Mouse (Mus musculus) lung, postnatal 0 days (tissue): Measurements from ENCODE around the gene Mprip. TPM values are rescaled to one million over a fixed set of nuclear protein-coding genes. Genes with fewer than 3 reads are reported as not detected.

ENCODE experiments used
- ATAC-seq: fragments of 200-750 bp; cut with Nextera tagmentation; 2 replicates; pipeline ENCODE4 v1.8.0; 2017; ENCODE audit warnings: moderate library complexity
- DNase-seq: peaks from one replicate; pipeline ENCODE4 v3.0.0-alpha.2; 2016; ENCODE audit warnings: low spot score
- H3K27ac ChIP-seq: fragments of 300-500 bp; sonication (generic); 2 replicates; pipeline ENCODE4 v1.5.1; 2014; ENCODE audit warnings: antibody characterized with exemption, mild to moderate bottlenecking, low read length, mixed read lengths
- H3K27me3 ChIP-seq: fragments of 300-500 bp; sonication (generic); replicated peaks from 2 replicates; pipeline ENCODE4 v1.6.1; 2014; ENCODE audit warnings: low read length, mixed read lengths; ENCODE audit not compliant: insufficient read depth
- H3K36me3 ChIP-seq: fragments of 300-500 bp; sonication (generic); 2 replicates; pipeline ENCODE4 v1.6.1; 2014; ENCODE audit warnings: low read length, mixed read lengths; ENCODE audit not compliant: insufficient read depth
- H3K4me1 ChIP-seq: fragments of 300-500 bp; sonication (generic); 2 replicates; pipeline ENCODE4 v1.6.1; 2014; ENCODE audit warnings: antibody characterized with exemption, low read depth, low read length, mixed read lengths; ENCODE audit not compliant: insufficient read depth
- H3K4me2 ChIP-seq: fragments of 300-500 bp; sonication (generic); replicated peaks from 2 replicates; pipeline ENCODE4 v1.6.1; 2014; ENCODE audit warnings: low read depth, mild to moderate bottlenecking, low read length, moderate library complexity, mixed read lengths
- H3K4me3 ChIP-seq: fragments of 300-500 bp; sonication (generic); 2 replicates; pipeline ENCODE4 v1.5.1; 2014; ENCODE audit warnings: low read depth, low read length
- H3K9ac ChIP-seq: fragments of 300-500 bp; sonication (generic); replicated peaks from 2 replicates; pipeline ENCODE4 v1.6.1; 2014; ENCODE audit warnings: low read depth, mild to moderate bottlenecking
- H3K9me3 ChIP-seq: fragments of 300-500 bp; sonication (generic); 2 replicates; pipeline ENCODE4 v1.6.1; 2016; ENCODE audit warnings: low read length, mixed read lengths
- CTCF ChIP-seq: IDR thresholded peaks from 2 replicates; pipeline ENCODE4 v1.5.1; 2016; ENCODE audit warnings: antibody characterized with exemption, mild to moderate bottlenecking
- EP300 ChIP-seq: IDR thresholded peaks from 2 replicates; pipeline ENCODE4 v1.6.1; 2016; ENCODE audit warnings: antibody characterized with exemption, mild to moderate bottlenecking, control low read depth
- WGBS: fragments of 180-500 bp; shearing (Covaris S2); extraction: QIAGEN DNeasy Blood & Tissue Kit; methylation state at CpG from one replicate; pipeline ENCODE4 v1.1.7; 2014; 5-methylcytosine and 5-hydroxymethylcytosine counted together
- polyA plus RNA-seq: library from polyadenylated mRNA; unstranded; fragments of >200 nt; fragmentation: Nextera tagmentation; extraction: Ambion mirVana; gene quantifications from 2 replicates; pipeline ENCODE4 v1.2.1, GENCODE M21; 2015

Gene Mprip
- polyA plus RNA-seq, 1 experiment from 2014 or later: 88.0 TPM

- Histone ChIP-seq H3K9ac (no peak overlapping the region), H3K4me2 (no peak overlapping the region), H3K4me3 (no peak overlapping the region), H3K36me3 (peaks cover 25% of the 10 kb centered on the region), H3K9me3 (no peaks in the 10 kb centered on the region), H3K4me1 (no peaks in the 10 kb centered on the region), H3K27ac (no peak overlapping the region), H3K27me3 (no peaks in the 10 kb centered on the region)
- ATAC-seq (no peak), DNase-seq (no peak)
- WGBS: 80% methylated on average over 6 of the region's 6 CpGs
- TF ChIP-seq EP300 (no peak), CTCF (no peak)
These were observed 154.5 kb downstream of the Mprip start for GRCm38 (mm10) chr11:59815482-59816065.

- TF ChIP-seq EP300 (peak; percentile 38; the same call in 1 of the 2 replicates), CTCF (no peak)
- DNase-seq (peak; percentile 78), ATAC-seq (peak; percentile 82)
- Histone ChIP-seq H3K9me3 (no peaks in the 10 kb centered on the region), H3K27me3 (no peaks in the 10 kb centered on the region), H3K4me3 (no peak overlapping the region), H3K4me2 (no peak overlapping the region), H3K36me3 (peaks cover 31% of the 10 kb centered on the region), H3K9ac (no peak overlapping the region), H3K27ac (no peak overlapping the region), H3K4me1 (no peaks in the 10 kb centered on the region)
- WGBS: 80% methylated on average over 3 of the region's 3 CpGs
These were observed 156.8 kb downstream of the Mprip start for GRCm38 (mm10) chr11:59817916-59818315.

- Histone ChIP-seq H3K9me3 (no peaks in the 10 kb centered on the region), H3K9ac (no peak overlapping the region), H3K4me3 (no peak overlapping the region), H3K4me1 (no peaks in the 10 kb centered on the region), H3K36me3 (peaks cover 51% of the 10 kb centered on the region), H3K27ac (no peak overlapping the region), H3K4me2 (no peak overlapping the region), H3K27me3 (no peaks in the 10 kb centered on the region)
- WGBS: 89% methylated on average over 3 of the region's 3 CpGs
- ATAC-seq: no peak
- no peak for DNase-seq
- TF ChIP-seq EP300: no peak
These were observed 160.5 kb downstream of the Mprip start for GRCm38 (mm10) chr11:59821625-59822024.

Other genes with a start within 250 kb of the Mprip start
- gene Jmjd4, start 211.3 kb upstream of the Mprip start, polyA plus RNA-seq: 5.5 and 5.7 TPM in 2 replicates
- 54.0 and 56.7 TPM in 2 replicates for gene Snap47, start 210.1 kb upstream of the Mprip start, polyA plus RNA-seq
- gene Zfp867, start 188.8 kb upstream of the Mprip start, polyA plus RNA-seq: 7.3 and 7.4 TPM in 2 replicates
- 13.1 and 13.3 TPM in 2 replicates for gene Zkscan17, start 134.6 kb upstream of the Mprip start, polyA plus RNA-seq
- 0.74 and 1.5 TPM in 2 replicates for gene Nlrp3, start 119.7 kb upstream of the Mprip start, polyA plus RNA-seq
- gene Olfr222, start 85.1 kb upstream of the Mprip start, polyA plus RNA-seq: not detected in 2 replicates
- gene Olfr223, start 68.0 kb upstream of the Mprip start, polyA plus RNA-seq: not detected in 2 replicates
- 2.9 and 7.3 TPM in 2 replicates for gene Pld6, start 126.3 kb downstream of the Mprip start, polyA plus RNA-seq
- gene Flcn, start 148.7 kb downstream of the Mprip start, polyA plus RNA-seq: 55.8 and 57.4 TPM in 2 replicates
- 25.7 and 28.5 TPM in 2 replicates for gene Nt5m, start 178.1 kb downstream of the Mprip start, polyA plus RNA-seq
- 94.2 and 95.6 TPM in 2 replicates for gene Cops3, start 178.5 kb downstream of the Mprip start, polyA plus RNA-seq